Mouse (Mus musculus): ENCODE data around the gene Acoxl. TPM values are rescaled to one million over a fixed set of nuclear protein-coding genes. Genes with fewer than 3 reads are reported as not detected.

Gene Acoxl
- total RNA-seq, 2 experiments from 2014 or later, result not detected

- intact Hi-C loops (cut with DNase I), result no loop called here
- DNase-seq (ENCODE audit: low spot score), result no peak
Measured at GRCm38 (mm10) chr2:128156557-128157412, 318.1 kb downstream of the Acoxl start.

- no peak for DNase-seq (ENCODE audit: low spot score)
- intact Hi-C loops (cut with DNase I), result no loop called here
Measured at GRCm38 (mm10) chr2:128158734-128159410, 320.2 kb downstream of the Acoxl start.

- DNase-seq (ENCODE audit: low spot score), result no peak
- intact Hi-C loops (cut with DNase I), result no loop called here
Measured at GRCm38 (mm10) chr2:128159619-128160125, 321.0 kb downstream of the Acoxl start.

- no peak for DNase-seq (ENCODE audit: low spot score)
- intact Hi-C loops (cut with DNase I), result no loop called here
Measured at GRCm38 (mm10) chr2:128163177-128163576, 324.5 kb downstream of the Acoxl start.

GRCm38 (mm10) chr2:128166623-128167423, 328.1 kb downstream of the Acoxl start:
- no peak for DNase-seq (ENCODE audit: low spot score)
- intact Hi-C loops (cut with DNase I), result no loop called here

- no peak for DNase-seq (ENCODE audit: low spot score)
- intact Hi-C loops (cut with DNase I), result no loop called here
Measured at GRCm38 (mm10) chr2:128167930-128168329, 329.3 kb downstream of the Acoxl start.

GRCm38 (mm10) chr2:128169486-128169885, 330.8 kb downstream of the Acoxl start:
- intact Hi-C loops (cut with DNase I), result no loop called here
- DNase-seq (ENCODE audit: low spot score), result no peak

GRCm38 (mm10) chr2:128169972-128170371, 331.3 kb downstream of the Acoxl start:
- intact Hi-C loops (cut with DNase I), result loop anchor here (5.0 kb wide), 1 partner anchor 33 kb away; no protein-coding TSS in a partner anchor
- DNase-seq (ENCODE audit: low spot score), result no peak

GRCm38 (mm10) chr2:128170614-128171013, 331.9 kb downstream of the Acoxl start:
- intact Hi-C loops (cut with DNase I), result loop anchor here (5.0 kb wide), 1 partner anchor 33 kb away; no protein-coding TSS in a partner anchor
- no peak for DNase-seq (ENCODE audit: low spot score)

- intact Hi-C loops (cut with DNase I), result loop anchor here (5.0 kb wide), 1 partner anchor 35 kb away; no protein-coding TSS in a partner anchor
- no peak for DNase-seq (ENCODE audit: low spot score)
Measured at GRCm38 (mm10) chr2:128172266-128172665, 333.6 kb downstream of the Acoxl start.

Small RNA genes lying within 50 kb of the gene (microRNA-seq; reads per million reads assigned to microRNA genes)
- gene Gm22411, result not detected

Other genes starting within 250 kb of the Acoxl start
- 1 to 10 TPM; 5.5 to 7.2 TPM for gene Mal, start 182.2 kb upstream of the Acoxl start, total RNA-seq (2021)
- 1 to 10 TPM; 7.5 to 8.7 TPM for gene Mall, start 108.9 kb upstream of the Acoxl start, total RNA-seq (2021)
- 1 to 10 TPM; 6.6 to 8.6 TPM for gene Nphp1, start 50.0 kb upstream of the Acoxl start, total RNA-seq (2021)
- 10 to 100 TPM; 57.2 to 59.9 TPM for gene Mtln, start 46.4 kb upstream of the Acoxl start, total RNA-seq (2021)
- gene Bub1, start 7.0 kb upstream of the Acoxl start, total RNA-seq (2021), result under 1 TPM; 0.45 to 0.78 TPM

Data from heart, postnatal 25 days (tissue).